Mouse (Mus musculus) intestine, postnatal 0 days (tissue): ENCODE measurements around the gene Gal3st3. TPM values are rescaled to one million over a fixed set of nuclear protein-coding genes. Genes with fewer than 3 reads are reported as not detected.

Experiments used
- ATAC-seq: fragments of 200-750 bp; cut with Nextera tagmentation; 2 replicates; pipeline ENCODE4 v1.8.0; 2017; ENCODE audit warnings: mild to moderate bottlenecking, moderate TSS enrichment, moderate library complexity
- H3K27ac ChIP-seq: fragments of 300-500 bp; sonication (generic); 2 replicates; pipeline ENCODE4 v1.5.1; 2014; ENCODE audit warnings: mild to moderate bottlenecking, low read depth, low read length, moderate library complexity
- H3K27me3 ChIP-seq: fragments of 300-500 bp; sonication (generic); replicated peaks from 2 replicates; pipeline ENCODE4 v1.6.1; 2014; ENCODE audit warnings: low read length, mixed read lengths; ENCODE audit not compliant: control insufficient read depth, insufficient read depth
- H3K36me3 ChIP-seq: fragments of 300-500 bp; sonication (generic); 2 replicates; pipeline ENCODE4 v1.6.1; 2014; ENCODE audit warnings: mild to moderate bottlenecking, moderate library complexity; ENCODE audit not compliant: control insufficient read depth, insufficient read depth
- H3K4me1 ChIP-seq: fragments of 300-500 bp; sonication (generic); replicated peaks from 2 replicates; pipeline ENCODE4 v1.6.1; 2014; ENCODE audit warnings: antibody characterized with exemption, low read length, mixed read lengths; ENCODE audit not compliant: control insufficient read depth, insufficient read depth
- H3K4me2 ChIP-seq: fragments of 300-500 bp; sonication (generic); replicated peaks from 2 replicates; pipeline ENCODE4 v1.6.1; 2014; ENCODE audit warnings: low read depth, mild to moderate bottlenecking, moderate library complexity
- H3K4me3 ChIP-seq: fragments of 300-500 bp; sonication (generic); 2 replicates; pipeline ENCODE4 v1.5.1; 2014; ENCODE audit warnings: low read depth, low read length
- H3K9ac ChIP-seq: fragments of 300-500 bp; sonication (generic); 2 replicates; pipeline ENCODE4 v1.6.1; 2014; ENCODE audit warnings: mild to moderate bottlenecking, low read depth, low read length
- H3K9me3 ChIP-seq: fragments of 300-500 bp; sonication (generic); 2 replicates; pipeline ENCODE4 v1.6.1; 2016; ENCODE audit warnings: mixed run types; ENCODE audit not compliant: control insufficient read depth
- CTCF ChIP-seq: sonication (generic); IDR thresholded peaks from 2 replicates; pipeline ENCODE4 v1.5.1; 2016; ENCODE audit warnings: low read depth, mild to moderate bottlenecking, control low read depth, antibody characterized with exemption, moderate library complexity
- WGBS: fragments of 180-500 bp; shearing (Covaris S2); extraction: QIAGEN DNeasy Blood & Tissue Kit; methylation state at CpG from one replicate; pipeline ENCODE4 v1.1.7; 2014; 5-methylcytosine and 5-hydroxymethylcytosine counted together
- polyA plus RNA-seq: library from polyadenylated mRNA; unstranded; fragments of >200 nt; fragmentation: Nextera tagmentation; extraction: Ambion mirVana; gene quantifications from 2 replicates; pipeline ENCODE4 v1.2.1, GENCODE M21; 2015

Gene Gal3st3
- polyA plus RNA-seq, 1 experiment from 2014 or later, result 0.55 TPM

GRCm38 (mm10) chr19:5300588-5300987 lies 2.5 kb downstream of the Gal3st3 start:
- Histone ChIP-seq H3K4me2 (no peak overlapping the region), H3K27ac (no peak overlapping the region), H3K27me3 (no peaks in the 10 kb centered on the region), H3K4me3 (no peak overlapping the region), H3K4me1 (peaks cover 5% of the 10 kb centered on the region; the same call in 1 of the 2 replicates), H3K9ac (no peak overlapping the region), H3K36me3 (no peaks in the 10 kb centered on the region), H3K9me3 (no peaks in the 10 kb centered on the region)
- no peak for ATAC-seq
- 81% methylated on average over 6 of the region's 6 CpGs for WGBS
- no peak for TF ChIP-seq CTCF

GRCm38 (mm10) chr19:5302455-5302854 lies 4.3 kb downstream of the Gal3st3 start:
- Histone ChIP-seq H3K27me3 (peaks cover 9% of the 10 kb centered on the region; the same call in 1 of the 2 replicates), H3K4me1 (no peaks in the 10 kb centered on the region), H3K4me2 (no peak overlapping the region), H3K4me3 (no peak overlapping the region), H3K36me3 (no peaks in the 10 kb centered on the region), H3K9ac (no peak overlapping the region), H3K27ac (no peak overlapping the region), H3K9me3 (no peaks in the 10 kb centered on the region)
- TF ChIP-seq CTCF, result peak; percentile 84
- WGBS, result 18% methylated on average over 4 of the region's 4 CpGs
- ATAC-seq, result no peak

GRCm38 (mm10) chr19:5306279-5306678 lies 8.1 kb downstream of the Gal3st3 start:
- WGBS, result 88% methylated on average over 6 of the region's 6 CpGs
- Histone ChIP-seq H3K4me3 (no peak overlapping the region), H3K9me3 (no peaks in the 10 kb centered on the region), H3K9ac (no peak overlapping the region), H3K36me3 (no peaks in the 10 kb centered on the region), H3K4me2 (no peak overlapping the region), H3K27ac (no peak overlapping the region), H3K4me1 (no peaks in the 10 kb centered on the region), H3K27me3 (peaks cover 15% of the 10 kb centered on the region)
- peak; percentile 62 for TF ChIP-seq CTCF
- no peak for ATAC-seq

DNA sequence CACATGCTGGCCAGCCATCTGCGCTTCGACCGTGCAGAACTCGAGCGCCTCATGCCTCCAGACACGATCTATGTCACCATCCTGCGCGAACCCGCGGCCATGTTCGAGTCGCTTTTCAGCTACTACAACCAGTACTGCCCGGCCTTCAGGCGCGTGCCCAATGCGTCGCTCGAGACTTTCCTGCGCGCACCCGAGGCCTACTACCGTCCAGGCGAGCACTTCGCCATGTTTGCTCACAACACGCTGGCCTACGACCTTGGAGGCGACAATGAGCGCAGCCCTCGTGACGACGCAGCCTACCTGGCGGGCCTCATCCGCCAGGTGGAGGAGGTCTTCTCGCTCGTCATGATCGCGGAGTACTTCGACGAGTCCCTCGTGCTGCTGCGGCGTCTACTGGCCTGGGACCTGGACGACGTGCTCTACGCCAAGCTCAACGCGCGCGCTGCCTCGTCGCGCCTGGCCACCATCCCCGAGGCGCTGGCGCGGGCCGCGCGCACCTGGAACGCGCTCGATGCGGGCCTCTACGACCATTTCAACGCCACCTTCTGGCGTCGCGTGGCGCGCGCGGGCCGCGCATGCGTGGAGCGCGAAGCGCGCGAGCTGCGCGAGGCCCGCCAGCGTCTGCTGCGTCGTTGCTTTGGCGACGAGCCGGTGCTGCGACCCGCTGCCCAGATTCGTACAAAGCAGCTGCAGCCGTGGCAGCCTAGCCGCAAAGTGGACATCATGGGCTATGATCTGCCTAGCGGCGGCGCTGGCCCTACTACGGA lies 9.0 kb downstream of the Gal3st3 start:
- Histone ChIP-seq H3K9me3 (no peaks in the 10 kb centered on the region), H3K27me3 (peaks cover 15% of the 10 kb centered on the region), H3K9ac (no peak overlapping the region), H3K4me1 (no peaks in the 10 kb centered on the region), H3K27ac (no peak overlapping the region), H3K4me3 (peak overlapping the region; percentile 12; the same call in 1 of the 2 replicates), H3K4me2 (peak overlapping the region; percentile 56), H3K36me3 (no peaks in the 10 kb centered on the region)
- peak; percentile 25; the same call in 1 of the 2 replicates for ATAC-seq
- 43% methylated on average over 98 of the region's 98 CpGs for WGBS
- TF ChIP-seq CTCF, result no peak; the same call in 1 of the 2 replicates

- no peak overlapping the region for H3K4me2 ChIP-seq
- no peaks in the 10 kb centered on the region for H3K36me3 ChIP-seq
- no peak for TF ChIP-seq CTCF
- no peaks in the 10 kb centered on the region for H3K9me3 ChIP-seq
- ATAC-seq, result no peak
- H3K27me3 ChIP-seq, result peaks cover 15% of the 10 kb centered on the region
- H3K4me1 ChIP-seq, result no peaks in the 10 kb centered on the region
- no peak overlapping the region for H3K27ac ChIP-seq
- no peak overlapping the region for H3K4me3 ChIP-seq
- H3K9ac ChIP-seq, result no peak overlapping the region
- WGBS, result 77% methylated on average over 7 of the region's 7 CpGs
These were observed 10.9 kb downstream of the Gal3st3 start for GRCm38 (mm10) chr19:5309025-5309424.

- Histone ChIP-seq H3K4me3 (no peak overlapping the region), H3K9ac (no peak overlapping the region), H3K4me2 (no peak overlapping the region), H3K27me3 (no peaks in the 10 kb centered on the region), H3K36me3 (no peaks in the 10 kb centered on the region), H3K4me1 (no peaks in the 10 kb centered on the region), H3K27ac (no peak overlapping the region), H3K9me3 (no peaks in the 10 kb centered on the region)
- ATAC-seq, result no peak
- WGBS, result 86% methylated on average over 8 of the region's 8 CpGs
- no peak for TF ChIP-seq CTCF
These were observed 15.1 kb downstream of the Gal3st3 start for GRCm38 (mm10) chr19:5313189-5313588.
